Mouse (Mus musculus) hindbrain, embryonic 16.5 days (tissue): ENCODE data around the gene Gm21958. TPM values are rescaled to one million over a fixed set of nuclear protein-coding genes. Genes with fewer than 3 reads are reported as not detected.

Experiments used
- ATAC-seq: fragments of 200-750 bp; cut with Nextera tagmentation; 2 replicates; pipeline ENCODE4 v1.8.0; 2017; ENCODE audit warnings: moderate TSS enrichment, moderate library complexity
- H3K27ac ChIP-seq: fragments of 300-500 bp; sonication (generic); 2 replicates; pipeline ENCODE4 v1.5.1; 2014; ENCODE audit warnings: low read depth, mild to moderate bottlenecking, control low read depth, low read length, moderate library complexity
- H3K27me3 ChIP-seq: fragments of 300-500 bp; sonication (generic); replicated peaks from 2 replicates; pipeline ENCODE4 v1.6.1; 2014; ENCODE audit warnings: low read length; ENCODE audit not compliant: control insufficient read depth, insufficient read depth
- H3K36me3 ChIP-seq: fragments of 300-500 bp; sonication (generic); 2 replicates; pipeline ENCODE4 v1.6.1; 2014; ENCODE audit warnings: mild to moderate bottlenecking, low read length, moderate library complexity, mixed read lengths; ENCODE audit not compliant: control insufficient read depth, insufficient read depth
- H3K4me1 ChIP-seq: fragments of 300-500 bp; sonication (generic); 2 replicates; pipeline ENCODE4 v1.6.1; 2014; ENCODE audit warnings: low read depth, low read length; ENCODE audit not compliant: control insufficient read depth, insufficient read depth
- H3K4me2 ChIP-seq: fragments of 300-500 bp; sonication (generic); 2 replicates; pipeline ENCODE4 v1.6.1; 2014; ENCODE audit warnings: mild to moderate bottlenecking, low read length, control low read depth, moderate library complexity
- H3K4me3 ChIP-seq: fragments of 300-500 bp; sonication (generic); 2 replicates; pipeline ENCODE4 v1.5.1; 2014; ENCODE audit warnings: mild to moderate bottlenecking, low read length, control low read depth, moderate library complexity
- H3K9ac ChIP-seq: fragments of 300-500 bp; sonication (generic); 2 replicates; pipeline ENCODE4 v1.6.1; 2014; ENCODE audit warnings: low read depth, mild to moderate bottlenecking, control low read depth, low read length, moderate library complexity
- H3K9me3 ChIP-seq: fragments of 300-500 bp; sonication (generic); 2 replicates; pipeline ENCODE4 v1.6.1; 2014; ENCODE audit warnings: mild to moderate bottlenecking, low read length, moderate library complexity; ENCODE audit not compliant: control insufficient read depth
- WGBS: fragments of 180-500 bp; shearing (Covaris S2); extraction: QIAGEN DNeasy Blood & Tissue Kit; methylation state at CpG from one replicate; pipeline ENCODE4 v1.1.7; 2014; 5-methylcytosine and 5-hydroxymethylcytosine counted together
- polyA plus RNA-seq: library from polyadenylated mRNA; unstranded; fragments of >200 nt; fragmentation: Nextera tagmentation; extraction: Ambion mirVana; gene quantifications from 2 replicates; pipeline ENCODE4 v1.2.1, GENCODE M21; 2015

Gene Gm21958
- polyA plus RNA-seq, 1 experiment from 2014 or later = 0.43 TPM

DNA sequence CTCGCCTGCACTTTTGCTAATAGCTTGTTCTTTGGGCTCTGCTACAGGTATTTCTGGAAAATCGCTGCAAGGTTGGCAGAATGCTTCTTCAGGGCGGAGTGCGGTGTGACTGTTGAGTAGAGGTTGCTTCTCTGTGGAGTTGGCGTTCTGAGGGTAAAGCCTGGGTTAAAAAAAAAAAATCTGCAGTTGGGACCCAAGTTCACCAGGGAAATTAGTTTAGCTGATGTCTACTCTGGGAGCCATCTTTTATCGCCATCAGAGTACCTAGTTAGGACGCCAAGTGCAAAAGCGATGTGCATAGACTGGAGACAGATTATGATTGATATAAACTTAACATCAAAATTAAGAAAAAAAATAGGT, 21.1 kb downstream of the Gm21958 start:
- H3K27me3 ChIP-seq = no peaks in the 10 kb centered on the region
- ATAC-seq = no peak

DNA sequence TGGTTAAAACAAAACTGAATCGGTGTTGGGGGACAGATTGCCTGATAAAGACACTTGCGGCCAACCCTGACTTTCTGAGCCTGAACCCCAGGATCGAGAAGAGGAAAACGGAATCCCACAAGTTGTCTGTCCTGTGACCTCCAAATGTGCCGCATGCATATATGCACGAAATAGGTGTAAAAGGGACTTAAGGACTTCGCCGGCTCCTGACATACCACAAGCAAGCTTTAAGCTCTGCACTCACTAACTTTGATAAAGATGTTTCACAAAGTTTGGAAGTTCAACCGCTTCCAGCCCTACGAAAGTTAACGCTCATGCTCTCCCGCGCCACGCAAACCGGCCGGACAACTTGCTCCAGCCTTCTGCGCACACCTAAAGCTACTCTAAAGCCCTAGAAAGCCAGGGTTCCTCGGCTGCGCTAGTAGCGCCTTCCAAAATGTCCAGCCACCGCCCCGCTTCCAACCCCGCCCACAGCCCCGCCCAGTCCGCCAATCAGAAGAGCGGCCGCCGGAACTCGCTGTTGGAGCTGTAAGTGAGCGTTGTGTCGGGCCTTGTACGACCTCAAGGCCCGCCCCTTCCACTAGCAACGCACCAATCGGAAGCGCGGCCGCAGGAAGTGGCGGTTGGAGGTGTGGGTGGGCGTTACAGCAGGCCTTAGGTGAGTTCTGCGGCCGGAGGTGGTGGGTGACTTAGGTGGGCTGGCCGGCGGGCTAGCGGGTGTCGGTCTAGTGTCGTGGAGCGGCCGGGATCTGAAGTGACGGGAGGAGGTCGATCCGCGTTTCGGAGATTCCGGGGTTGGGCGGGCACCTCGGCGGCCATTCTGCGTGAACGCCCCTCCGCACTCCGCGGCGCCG, 21.7 kb downstream of the Gm21958 start, which contains the start of gene Supt20:
TSS of gene Supt20 (plus strand) at position 606 of the 854 bp plus-strand sequence.
- peak within 1 kb of the TSS; percentile 80 for H3K27ac ChIP-seq
- peak within 1 kb of the TSS; percentile 89 for H3K4me2 ChIP-seq
- no peaks in the 10 kb centered on the region for H3K27me3 ChIP-seq
- H3K36me3 ChIP-seq = peaks cover 2% of the 10 kb centered on the region; the same call in 1 of the 2 replicates
- peak within 1 kb of the TSS; percentile 68 for H3K4me3 ChIP-seq
- peak; percentile 99 for ATAC-seq
- WGBS = 2% methylated on average over 65 of the region's 65 CpGs
- H3K4me1 ChIP-seq = peaks cover 3% of the 10 kb centered on the region
- H3K9me3 ChIP-seq = no peaks in the 10 kb centered on the region
- H3K9ac ChIP-seq = peak within 1 kb of the TSS; percentile 76

More for the DNA sequence above, 21.1 kb downstream of the Gm21958 start:
- peak overlapping the region; percentile 68 for H3K4me3 ChIP-seq
- H3K4me2 ChIP-seq = peak overlapping the region; percentile 72
- WGBS = under 1% methylated on average over 8 of the region's 8 CpGs
- H3K27ac ChIP-seq = peak overlapping the region; percentile 80
- peak overlapping the region; percentile 76 for H3K9ac ChIP-seq
- peaks cover 2% of the 10 kb centered on the region; the same call in 1 of the 2 replicates for H3K36me3 ChIP-seq
- no peaks in the 10 kb centered on the region for H3K9me3 ChIP-seq
- peaks cover 3% of the 10 kb centered on the region for H3K4me1 ChIP-seq

DNA sequence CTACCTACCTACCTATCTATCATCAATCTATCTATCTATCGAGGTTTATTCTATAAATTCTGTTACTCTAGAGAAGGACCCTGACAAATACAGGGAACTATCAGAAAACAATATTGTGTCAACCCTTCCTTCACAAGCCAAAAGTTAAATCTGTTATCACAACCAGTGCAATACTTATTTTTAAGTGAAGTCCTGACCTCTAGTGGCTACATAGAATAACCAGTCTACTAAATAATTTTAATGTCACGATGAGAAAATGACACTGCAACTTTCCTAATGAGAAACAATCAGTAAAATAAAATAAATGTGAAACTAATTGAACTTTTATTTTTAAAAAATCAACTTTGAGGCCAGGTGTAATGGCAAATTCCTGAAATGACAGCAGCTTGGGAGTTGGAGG, 25.1 kb downstream of the Gm21958 start:
- WGBS = 57% methylated on average over 2 of the region's 2 CpGs
- no peak overlapping the region for H3K27ac ChIP-seq
- H3K4me3 ChIP-seq = no peak overlapping the region
- no peak overlapping the region for H3K9ac ChIP-seq
- H3K36me3 ChIP-seq = no peaks in the 10 kb centered on the region
- peaks cover 3% of the 10 kb centered on the region for H3K4me1 ChIP-seq
- H3K4me2 ChIP-seq = no peak overlapping the region
- no peaks in the 10 kb centered on the region for H3K9me3 ChIP-seq
- no peaks in the 10 kb centered on the region for H3K27me3 ChIP-seq
- ATAC-seq = no peak

DNA sequence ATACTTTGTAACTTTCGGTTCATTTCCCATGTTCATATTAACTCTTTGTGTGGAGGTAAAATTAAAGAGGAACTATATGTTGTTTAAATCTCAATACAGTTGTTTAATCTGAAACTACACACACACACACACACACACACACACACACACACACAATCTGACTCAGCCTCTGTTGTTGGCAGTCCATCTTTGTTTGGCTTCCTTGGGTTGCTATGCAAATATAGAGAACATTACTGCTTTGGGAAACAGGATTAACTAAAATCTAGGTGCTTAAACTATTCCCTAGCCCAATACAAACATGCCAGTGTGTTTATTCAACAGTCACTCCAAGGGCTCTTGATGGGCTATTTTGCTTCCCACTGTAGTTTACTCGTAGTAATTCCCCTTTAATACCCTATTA, 26.9 kb downstream of the Gm21958 start:
- H3K27ac ChIP-seq = no peak overlapping the region
- H3K4me3 ChIP-seq = no peak overlapping the region
- no peak overlapping the region for H3K4me2 ChIP-seq
- 72% methylated on average over 2 of the region's 2 CpGs for WGBS
- H3K4me1 ChIP-seq = peaks cover 3% of the 10 kb centered on the region
- no peaks in the 10 kb centered on the region for H3K36me3 ChIP-seq
- H3K9ac ChIP-seq = no peak overlapping the region
- no peaks in the 10 kb centered on the region for H3K27me3 ChIP-seq
- no peak for ATAC-seq
- H3K9me3 ChIP-seq = no peaks in the 10 kb centered on the region

DNA sequence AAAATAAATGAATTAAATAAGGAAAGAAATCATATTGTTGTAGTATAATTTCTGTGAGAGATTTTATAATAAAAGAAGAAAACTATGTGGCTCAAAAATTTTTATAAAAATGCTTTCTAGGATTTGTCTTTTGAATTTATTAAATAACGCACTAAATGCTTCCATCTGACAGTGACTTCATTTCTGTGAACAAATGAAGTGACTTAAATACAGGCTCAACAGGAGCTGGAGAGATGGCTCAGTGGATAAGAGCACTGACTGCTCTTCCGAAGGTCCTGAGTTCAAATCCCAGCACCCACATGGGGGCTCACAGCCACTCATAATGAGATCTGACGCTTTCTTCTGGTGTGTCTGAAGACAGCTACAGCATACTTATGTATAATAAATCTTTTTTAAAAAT, 29.0 kb downstream of the Gm21958 start:
- no peak overlapping the region for H3K27ac ChIP-seq
- H3K4me3 ChIP-seq = no peak overlapping the region
- no peaks in the 10 kb centered on the region for H3K27me3 ChIP-seq
- H3K36me3 ChIP-seq = no peaks in the 10 kb centered on the region
- H3K9me3 ChIP-seq = no peaks in the 10 kb centered on the region
- no peaks in the 10 kb centered on the region for H3K4me1 ChIP-seq
- no peak overlapping the region for H3K4me2 ChIP-seq
- no peak for ATAC-seq
- H3K9ac ChIP-seq = no peak overlapping the region
- 97% methylated on average over 3 of the region's 3 CpGs for WGBS

DNA sequence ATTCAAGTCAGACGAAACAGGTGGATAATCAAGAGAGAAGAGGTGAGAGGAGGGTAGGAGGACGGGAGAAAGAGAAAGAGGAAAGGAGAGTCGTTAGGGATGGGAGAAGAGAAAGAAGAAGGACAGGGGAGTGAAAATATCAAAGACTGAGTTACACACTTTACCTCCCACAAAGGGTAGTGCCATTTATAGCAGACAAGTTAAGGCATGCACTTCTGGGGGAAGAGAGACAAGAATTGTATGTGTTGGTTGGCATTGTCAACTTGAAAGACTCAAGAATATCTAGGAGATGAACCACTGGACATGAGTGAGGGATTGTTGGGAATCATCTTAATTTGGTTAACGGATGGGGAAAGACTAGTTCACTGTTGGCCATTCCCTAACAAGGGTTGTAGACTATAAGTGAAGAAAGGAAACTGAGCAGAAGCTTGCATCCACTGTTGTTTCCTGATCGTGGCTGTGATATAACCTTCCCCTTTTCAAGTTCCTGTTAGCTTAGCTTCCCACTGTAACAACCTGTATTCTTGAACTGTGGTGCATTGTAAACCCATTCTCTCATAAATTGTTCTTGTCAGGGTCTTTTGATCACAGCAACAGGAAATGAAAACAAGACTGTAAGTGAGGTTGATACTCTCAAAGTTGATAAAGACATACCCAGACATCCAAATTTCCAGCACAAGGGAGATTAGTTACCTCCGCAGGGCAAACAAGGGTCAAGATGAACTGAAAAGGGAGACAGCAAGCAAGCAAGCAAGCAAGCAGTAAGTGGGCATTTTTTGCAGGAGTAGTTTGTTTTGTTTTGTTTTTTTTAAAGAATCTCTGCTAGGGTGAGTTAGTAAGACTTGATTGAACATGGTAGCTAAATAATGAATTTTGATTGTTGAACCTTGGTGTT, 32.6 kb downstream of the Gm21958 start:
- Histone ChIP-seq H3K27me3 (no peaks in the 10 kb centered on the region), H3K27ac (no peak overlapping the region), H3K9ac (no peak overlapping the region), H3K4me2 (no peak overlapping the region), H3K9me3 (no peaks in the 10 kb centered on the region), H3K36me3 (no peaks in the 10 kb centered on the region), H3K4me3 (no peak overlapping the region), H3K4me1 (no peaks in the 10 kb centered on the region)
- 83% methylated on average over 6 of the region's 6 CpGs for WGBS
- no peak for ATAC-seq

DNA sequence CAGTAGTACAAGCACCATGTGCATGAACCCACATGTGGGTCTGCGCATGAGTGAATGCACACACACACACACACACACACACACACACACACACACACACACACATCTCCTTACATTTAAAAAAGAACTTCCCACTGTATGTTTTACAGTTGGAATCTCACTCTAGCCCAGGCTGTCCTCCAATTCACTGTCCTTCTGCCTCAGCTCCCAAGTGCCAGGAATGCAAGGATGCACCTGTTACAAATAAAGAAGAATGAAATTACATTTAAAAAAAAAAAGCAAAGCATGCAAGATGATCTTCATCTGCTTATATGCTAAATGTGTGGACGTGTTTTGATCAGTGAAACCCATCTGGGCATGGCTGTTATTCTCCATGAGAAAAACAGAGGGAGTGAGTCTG, 37.3 kb downstream of the Gm21958 start:
- H3K9ac ChIP-seq = no peak overlapping the region
- H3K4me3 ChIP-seq = no peak overlapping the region
- 75% methylated on average over 2 of the region's 2 CpGs for WGBS
- no peak for ATAC-seq
- no peaks in the 10 kb centered on the region for H3K36me3 ChIP-seq
- no peak overlapping the region for H3K27ac ChIP-seq
- no peaks in the 10 kb centered on the region for H3K27me3 ChIP-seq
- no peaks in the 10 kb centered on the region for H3K4me1 ChIP-seq
- H3K9me3 ChIP-seq = no peaks in the 10 kb centered on the region
- no peak overlapping the region for H3K4me2 ChIP-seq

DNA sequence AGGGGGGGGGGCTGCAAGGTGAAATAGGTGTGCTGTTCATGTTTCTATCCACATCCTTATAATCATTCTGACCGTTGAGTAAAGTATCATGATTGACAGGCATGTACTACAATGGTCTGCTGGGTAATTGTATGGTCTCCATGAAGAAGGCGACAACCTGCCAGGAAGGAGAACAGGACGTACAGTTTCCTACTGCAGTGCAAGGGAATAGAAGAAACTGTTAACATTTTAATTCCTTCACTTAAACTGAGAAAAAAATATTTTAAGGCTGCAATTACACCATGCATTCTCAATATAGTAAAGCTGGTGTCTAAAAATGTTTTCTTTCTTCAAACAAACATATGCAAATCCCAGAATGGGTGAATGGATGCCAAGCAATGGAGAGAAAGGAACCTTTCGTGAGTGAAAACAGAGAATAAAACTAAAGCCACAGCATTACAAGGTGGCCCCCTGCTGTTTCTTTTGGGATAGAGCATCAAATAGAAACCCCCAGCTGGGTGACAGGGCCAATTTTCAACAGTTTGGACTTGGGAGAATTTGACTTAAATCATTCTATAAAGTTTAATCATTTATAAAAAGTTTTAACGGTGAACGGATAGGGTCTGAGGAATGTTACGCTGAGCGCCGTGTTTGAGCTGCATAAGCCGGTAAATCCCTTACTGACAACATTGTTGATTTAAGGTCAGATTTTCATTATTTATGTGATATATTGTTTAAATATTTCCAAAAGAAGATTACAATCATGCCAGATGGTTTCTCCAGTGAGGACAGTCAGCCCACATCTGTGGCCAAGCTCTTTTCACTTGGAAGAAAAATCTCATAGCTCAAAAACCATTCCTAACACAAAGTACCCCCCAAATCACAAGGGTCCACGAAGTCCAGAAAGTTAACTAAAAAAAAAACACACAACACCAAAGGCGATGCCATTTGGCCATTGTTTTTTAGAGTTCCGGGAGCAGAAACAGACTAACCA, 41.3 kb downstream of the Gm21958 start:
- H3K9me3 ChIP-seq = no peaks in the 10 kb centered on the region
- no peak overlapping the region for H3K4me2 ChIP-seq
- H3K9ac ChIP-seq = no peak overlapping the region
- no peaks in the 10 kb centered on the region for H3K4me1 ChIP-seq
- WGBS = 67% methylated on average over 13 of the region's 13 CpGs
- no peak overlapping the region for H3K4me3 ChIP-seq
- H3K27me3 ChIP-seq = no peaks in the 10 kb centered on the region
- no peak overlapping the region for H3K27ac ChIP-seq
- ATAC-seq = peak; percentile 11; the same call in 1 of the 2 replicates
- H3K36me3 ChIP-seq = no peaks in the 10 kb centered on the region
